Mouse (Mus musculus): ENCODE results near the gene Klhl31. TPM values are rescaled to one million over a fixed set of nuclear protein-coding genes. Genes with fewer than 3 reads are reported as not detected.

The Klhl31 gene
- polyA plus RNA-seq, 1 experiment from 2014 or later: 0.10 TPM

DNA sequence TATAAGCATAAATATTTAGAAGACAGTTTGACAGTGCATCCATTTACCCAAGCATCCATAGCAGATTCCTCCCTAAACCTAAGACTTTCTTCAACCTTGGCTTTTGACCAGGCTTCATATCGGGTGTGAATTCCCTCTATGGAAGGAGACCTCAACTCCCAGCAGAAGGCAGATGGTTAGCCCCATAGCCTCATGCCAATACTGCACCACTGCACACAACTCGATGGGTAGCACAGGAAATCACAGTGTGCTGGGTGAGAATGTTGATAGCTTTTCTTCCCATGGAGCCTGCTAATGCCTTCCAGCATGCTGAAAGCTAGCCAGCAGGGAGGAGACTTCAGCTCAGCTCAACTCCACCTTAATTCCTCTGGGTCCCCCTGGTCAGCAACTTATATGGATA lies 8.9 kb downstream of the Klhl31 start:
- H3K9me3 ChIP-seq (ENCODE audit: control insufficient read depth, low read length): no peaks in the 10 kb centered on the region
- no peak overlapping the region for H3K9ac ChIP-seq (ENCODE audit: low read depth, low read length)
- H3K4me3 ChIP-seq (ENCODE audit: low read length): no peak overlapping the region
- no peaks in the 10 kb centered on the region for H3K4me1 ChIP-seq (ENCODE audit: control insufficient read depth, insufficient read depth, low read length)
- WGBS: 50% methylated on average over 2 of the region's 2 CpGs
- no peaks in the 10 kb centered on the region for H3K36me3 ChIP-seq (ENCODE audit: control insufficient read depth, insufficient read depth, low read length)
- no peak overlapping the region for H3K4me2 ChIP-seq (ENCODE audit: low read depth, low read length)
- ATAC-seq: no peak
- no peaks in the 10 kb centered on the region for H3K27me3 ChIP-seq (replicated peaks; ENCODE audit: control insufficient read depth, insufficient read depth, low read length)
- no peak overlapping the region for H3K27ac ChIP-seq (ENCODE audit: low read length)

DNA sequence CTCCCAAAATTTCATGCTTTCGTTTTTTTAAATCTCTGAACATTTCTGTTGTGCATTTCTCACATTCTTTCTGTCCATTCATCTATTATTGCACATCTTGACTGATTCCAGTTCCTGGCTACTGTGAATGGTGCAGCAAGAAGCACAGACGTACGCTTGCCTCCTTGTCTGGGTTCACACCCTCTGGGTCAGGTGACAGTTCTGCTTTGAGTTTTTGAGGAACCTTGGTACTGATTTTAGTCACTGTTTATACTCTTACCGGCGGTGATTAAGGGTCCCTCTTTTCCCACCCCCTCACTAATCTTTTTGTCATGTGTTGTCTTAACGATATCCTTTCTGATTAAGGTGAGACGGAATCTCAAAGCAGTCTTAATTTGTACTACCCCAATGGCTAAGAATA lies 15.5 kb downstream of the Klhl31 start:
- Histone ChIP-seq H3K4me2 (ENCODE audit: low read depth, low read length) (no peak overlapping the region), H3K4me3 (ENCODE audit: low read length) (no peak overlapping the region), H3K36me3 (ENCODE audit: control insufficient read depth, insufficient read depth, low read length) (no peaks in the 10 kb centered on the region), H3K9me3 (ENCODE audit: control insufficient read depth, low read length) (no peaks in the 10 kb centered on the region), H3K4me1 (ENCODE audit: control insufficient read depth, insufficient read depth, low read length) (peaks cover 4% of the 10 kb centered on the region; the same call in 1 of the 2 replicates), H3K27me3 (replicated peaks; ENCODE audit: control insufficient read depth, insufficient read depth, low read length) (no peaks in the 10 kb centered on the region), H3K27ac (ENCODE audit: low read length) (no peak overlapping the region), H3K9ac (ENCODE audit: low read depth, low read length) (no peak overlapping the region)
- ATAC-seq: no peak
- WGBS: 58% methylated on average over 7 of the region's 7 CpGs

DNA sequence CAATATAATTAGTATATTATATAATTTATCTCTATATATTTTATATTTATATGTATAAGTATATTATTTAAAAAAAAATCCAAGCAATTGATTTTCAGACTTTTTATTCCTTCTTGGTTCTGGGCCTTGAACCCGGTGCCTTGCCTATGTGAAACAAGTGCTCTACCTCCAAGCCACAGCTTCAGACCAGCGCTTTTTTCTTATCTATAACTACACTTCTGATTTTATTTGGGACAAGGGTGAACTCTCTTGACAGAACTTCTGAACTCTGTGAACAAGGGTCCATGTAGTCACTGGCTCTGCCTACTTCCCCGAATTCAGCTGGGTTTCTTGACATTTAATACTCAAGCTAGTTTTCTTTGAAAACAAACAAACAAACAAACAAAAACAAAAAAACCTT lies 17.6 kb downstream of the Klhl31 start:
- 78% methylated on average over 3 of the region's 3 CpGs for WGBS
- H3K4me1 ChIP-seq (ENCODE audit: control insufficient read depth, insufficient read depth, low read length): peaks cover 4% of the 10 kb centered on the region; the same call in 1 of the 2 replicates
- no peak for ATAC-seq
- H3K4me3 ChIP-seq (ENCODE audit: low read length): no peak overlapping the region
- no peaks in the 10 kb centered on the region for H3K9me3 ChIP-seq (ENCODE audit: control insufficient read depth, low read length)
- no peak overlapping the region for H3K9ac ChIP-seq (ENCODE audit: low read depth, low read length)
- H3K4me2 ChIP-seq (ENCODE audit: low read depth, low read length): no peak overlapping the region
- H3K36me3 ChIP-seq (ENCODE audit: control insufficient read depth, insufficient read depth, low read length): no peaks in the 10 kb centered on the region
- no peak overlapping the region for H3K27ac ChIP-seq (ENCODE audit: low read length)
- H3K27me3 ChIP-seq (replicated peaks; ENCODE audit: control insufficient read depth, insufficient read depth, low read length): no peaks in the 10 kb centered on the region

DNA sequence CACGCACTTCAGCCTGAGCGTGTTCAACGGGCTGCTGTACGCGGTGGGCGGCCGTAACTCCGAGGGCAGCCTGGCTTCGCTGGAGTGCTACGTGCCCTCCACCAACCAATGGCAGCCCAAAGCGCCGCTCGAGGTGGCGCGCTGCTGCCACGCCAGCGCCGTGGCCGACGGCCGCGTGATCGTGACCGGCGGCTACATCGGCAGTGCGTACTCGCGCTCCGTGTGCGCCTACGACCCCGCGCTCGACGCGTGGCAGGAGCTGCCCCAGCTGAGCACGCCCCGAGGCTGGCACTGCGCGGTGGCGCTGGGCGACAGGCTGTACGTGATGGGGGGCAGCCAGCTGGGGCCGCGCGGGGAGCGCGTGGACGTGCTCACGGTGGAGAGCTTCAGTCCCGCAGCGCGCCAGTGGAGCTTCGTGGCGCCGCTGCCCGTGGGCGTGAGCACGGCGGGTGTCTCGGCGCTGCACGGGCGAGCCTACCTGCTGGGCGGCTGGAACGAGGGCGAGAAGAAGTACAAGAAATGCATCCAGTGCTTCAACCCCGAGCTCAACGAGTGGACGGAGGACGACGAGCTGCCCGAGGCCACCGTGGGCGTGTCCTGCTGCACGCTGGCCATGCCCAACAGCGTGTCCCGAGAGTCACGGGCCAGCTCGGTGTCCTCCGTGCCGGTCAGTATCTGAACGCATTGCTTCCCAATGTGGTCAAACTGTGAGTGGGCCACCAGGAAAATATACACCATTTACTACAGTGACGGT lies 19.1 kb downstream of the Klhl31 start:
- ATAC-seq: peak; percentile 86
- H3K9me3 ChIP-seq (ENCODE audit: control insufficient read depth, low read length): no peaks in the 10 kb centered on the region
- peak overlapping the region; percentile 100 for H3K4me2 ChIP-seq (ENCODE audit: low read depth, low read length)
- H3K36me3 ChIP-seq (ENCODE audit: control insufficient read depth, insufficient read depth, low read length): no peaks in the 10 kb centered on the region
- H3K4me1 ChIP-seq (ENCODE audit: control insufficient read depth, insufficient read depth, low read length): peaks cover 4% of the 10 kb centered on the region; the same call in 1 of the 2 replicates
- WGBS: under 1% methylated on average over 85 of the region's 85 CpGs
- no peak overlapping the region for H3K27ac ChIP-seq (ENCODE audit: low read length)
- H3K9ac ChIP-seq (ENCODE audit: low read depth, low read length): peak overlapping the region; percentile 68
- H3K4me3 ChIP-seq (ENCODE audit: low read length): peak overlapping the region; percentile 67
- no peaks in the 10 kb centered on the region for H3K27me3 ChIP-seq (replicated peaks; ENCODE audit: control insufficient read depth, insufficient read depth, low read length)

DNA sequence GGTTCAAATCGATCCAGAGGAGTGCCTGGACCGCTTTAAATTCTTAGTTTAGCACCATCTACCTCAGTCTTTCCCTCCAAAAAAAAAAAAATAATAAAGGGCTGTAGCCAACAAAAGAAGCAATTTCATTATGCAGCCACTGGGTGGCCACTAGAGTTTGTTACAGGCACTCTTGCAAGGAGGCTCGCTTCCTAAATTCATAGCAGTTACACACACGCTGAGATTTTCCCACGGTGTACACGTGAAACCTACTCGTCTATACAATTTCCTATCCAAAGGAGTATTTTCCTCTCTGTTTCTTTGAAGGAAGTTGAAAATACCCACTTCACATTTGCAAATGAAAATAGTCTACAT lies 19.6 kb downstream of the Klhl31 start:
- Histone ChIP-seq H3K27ac (ENCODE audit: low read length) (no peak overlapping the region), H3K4me1 (ENCODE audit: control insufficient read depth, insufficient read depth, low read length) (peaks cover 4% of the 10 kb centered on the region; the same call in 1 of the 2 replicates), H3K4me2 (ENCODE audit: low read depth, low read length) (peak overlapping the region; percentile 100), H3K36me3 (ENCODE audit: control insufficient read depth, insufficient read depth, low read length) (no peaks in the 10 kb centered on the region), H3K4me3 (ENCODE audit: low read length) (peak overlapping the region; percentile 67), H3K27me3 (replicated peaks; ENCODE audit: control insufficient read depth, insufficient read depth, low read length) (no peaks in the 10 kb centered on the region), H3K9ac (ENCODE audit: low read depth, low read length) (peak overlapping the region; percentile 68), H3K9me3 (ENCODE audit: control insufficient read depth, low read length) (no peaks in the 10 kb centered on the region)
- ATAC-seq: peak; percentile 58
- under 1% methylated on average over 7 of the region's 7 CpGs for WGBS

DNA sequence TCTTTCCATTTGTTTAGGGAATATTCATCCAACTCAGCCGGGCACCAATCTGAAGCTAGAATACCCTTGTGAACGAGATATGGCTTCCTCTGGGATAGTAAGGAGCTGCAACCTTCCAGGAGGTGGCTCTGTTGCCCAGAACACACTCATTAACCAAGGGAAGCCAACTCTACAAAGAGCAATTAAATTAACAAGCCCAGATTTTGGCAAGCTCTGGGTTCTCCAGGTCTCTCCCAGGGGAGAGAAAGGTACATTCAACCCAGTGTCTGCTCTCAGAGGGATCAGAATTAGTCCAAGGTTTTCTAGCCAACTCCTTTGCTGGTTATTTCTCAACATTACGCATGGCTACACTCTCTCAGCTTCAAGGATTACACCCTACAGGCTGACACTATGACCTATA lies 26.6 kb downstream of the Klhl31 start:
- Histone ChIP-seq H3K36me3 (ENCODE audit: control insufficient read depth, insufficient read depth, low read length) (no peaks in the 10 kb centered on the region), H3K4me1 (ENCODE audit: control insufficient read depth, insufficient read depth, low read length) (no peaks in the 10 kb centered on the region), H3K27me3 (replicated peaks; ENCODE audit: control insufficient read depth, insufficient read depth, low read length) (no peaks in the 10 kb centered on the region), H3K4me2 (ENCODE audit: low read depth, low read length) (no peak overlapping the region), H3K9ac (ENCODE audit: low read depth, low read length) (no peak overlapping the region), H3K27ac (ENCODE audit: low read length) (no peak overlapping the region), H3K9me3 (ENCODE audit: control insufficient read depth, low read length) (no peaks in the 10 kb centered on the region), H3K4me3 (ENCODE audit: low read length) (no peak overlapping the region)
- 65% methylated on average over 3 of the region's 3 CpGs for WGBS
- ATAC-seq: no peak

DNA sequence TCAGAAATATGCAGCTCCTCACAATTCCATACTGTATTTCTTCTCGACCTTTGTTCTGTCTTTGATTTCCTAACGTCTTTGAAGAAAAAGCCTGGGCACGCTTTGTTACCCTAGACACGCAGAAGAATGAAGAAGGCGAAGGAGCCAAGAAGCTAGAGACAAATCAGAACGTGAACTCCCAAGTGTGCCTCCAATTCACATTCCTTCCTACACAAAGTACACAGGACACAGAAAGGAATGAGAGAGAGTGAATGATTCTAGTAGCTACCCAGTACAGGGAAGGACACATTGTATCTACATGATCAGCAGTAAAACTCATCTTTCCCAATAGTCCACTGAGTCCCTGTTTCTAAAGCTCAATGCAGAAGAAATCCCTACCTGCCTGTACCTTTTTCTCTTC lies 33.8 kb downstream of the Klhl31 start:
- no peaks in the 10 kb centered on the region for H3K27me3 ChIP-seq (replicated peaks; ENCODE audit: control insufficient read depth, insufficient read depth, low read length)
- H3K27ac ChIP-seq (ENCODE audit: low read length): no peak overlapping the region
- no peak overlapping the region for H3K9ac ChIP-seq (ENCODE audit: low read depth, low read length)
- no peaks in the 10 kb centered on the region for H3K4me1 ChIP-seq (ENCODE audit: control insufficient read depth, insufficient read depth, low read length)
- H3K36me3 ChIP-seq (ENCODE audit: control insufficient read depth, insufficient read depth, low read length): no peaks in the 10 kb centered on the region
- peaks cover 4% of the 10 kb centered on the region; the same call in 1 of the 2 replicates for H3K9me3 ChIP-seq (ENCODE audit: control insufficient read depth, low read length)
- 86% methylated on average over 6 of the region's 6 CpGs for WGBS
- ATAC-seq: no peak
- no peak overlapping the region for H3K4me2 ChIP-seq (ENCODE audit: low read depth, low read length)
- no peak overlapping the region for H3K4me3 ChIP-seq (ENCODE audit: low read length)

DNA sequence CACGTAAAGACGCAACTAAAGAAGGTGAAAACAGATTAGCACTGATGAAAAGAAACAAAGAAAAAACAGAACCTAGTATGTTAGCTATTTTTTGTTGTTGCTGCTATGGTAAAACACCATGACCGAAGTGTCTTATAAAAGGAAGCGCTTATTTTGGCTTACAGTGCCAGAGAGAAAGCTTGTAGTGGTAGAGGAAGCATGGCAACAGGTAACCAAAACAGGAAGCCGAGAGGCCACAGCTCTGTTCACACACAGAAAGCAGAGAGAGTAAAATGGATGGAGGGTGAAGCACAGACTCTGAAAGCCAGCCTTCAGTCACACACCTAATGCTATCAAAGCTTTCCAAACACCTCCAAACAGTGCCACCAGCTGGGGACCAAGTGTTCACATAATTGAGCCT lies 34.7 kb downstream of the Klhl31 start:
- no peaks in the 10 kb centered on the region for H3K27me3 ChIP-seq (replicated peaks; ENCODE audit: control insufficient read depth, insufficient read depth, low read length)
- H3K4me1 ChIP-seq (ENCODE audit: control insufficient read depth, insufficient read depth, low read length): no peaks in the 10 kb centered on the region
- no peaks in the 10 kb centered on the region for H3K36me3 ChIP-seq (ENCODE audit: control insufficient read depth, insufficient read depth, low read length)
- no peak overlapping the region for H3K9ac ChIP-seq (ENCODE audit: low read depth, low read length)
- no peak for ATAC-seq
- H3K9me3 ChIP-seq (ENCODE audit: control insufficient read depth, low read length): peaks cover 4% of the 10 kb centered on the region; the same call in 1 of the 2 replicates
- H3K4me3 ChIP-seq (ENCODE audit: low read length): no peak overlapping the region
- H3K27ac ChIP-seq (ENCODE audit: low read length): no peak overlapping the region
- no peak overlapping the region for H3K4me2 ChIP-seq (ENCODE audit: low read depth, low read length)
- 88% methylated on average over 5 of the region's 5 CpGs for WGBS

DNA sequence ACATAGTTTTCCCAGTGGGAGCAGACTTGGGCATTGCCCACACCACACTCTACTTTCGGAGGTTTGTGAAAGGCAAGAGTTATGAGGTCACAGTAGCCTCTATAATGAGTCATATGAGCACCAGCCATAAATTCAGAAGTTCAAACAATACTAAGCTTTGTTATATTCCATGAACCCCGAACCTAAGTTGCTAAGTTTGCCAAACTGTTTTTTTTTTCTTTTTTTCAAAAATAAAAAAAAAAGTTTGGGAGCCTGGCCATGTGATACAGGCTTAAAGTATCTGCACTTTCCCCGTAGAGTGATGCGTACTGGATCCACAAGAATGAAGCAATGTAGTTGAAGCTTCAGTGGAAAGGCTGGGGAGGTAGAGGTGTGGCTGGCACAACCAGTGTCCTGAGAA lies 36.9 kb downstream of the Klhl31 start:
- H3K9me3 ChIP-seq (ENCODE audit: control insufficient read depth, low read length): peaks cover 4% of the 10 kb centered on the region; the same call in 1 of the 2 replicates
- H3K4me1 ChIP-seq (ENCODE audit: control insufficient read depth, insufficient read depth, low read length): no peaks in the 10 kb centered on the region
- H3K4me3 ChIP-seq (ENCODE audit: low read length): no peak overlapping the region
- no peak overlapping the region for H3K9ac ChIP-seq (ENCODE audit: low read depth, low read length)
- no peaks in the 10 kb centered on the region for H3K36me3 ChIP-seq (ENCODE audit: control insufficient read depth, insufficient read depth, low read length)
- 77% methylated on average over 4 of the region's 4 CpGs for WGBS
- ATAC-seq: no peak
- H3K27ac ChIP-seq (ENCODE audit: low read length): no peak overlapping the region
- H3K27me3 ChIP-seq (replicated peaks; ENCODE audit: control insufficient read depth, insufficient read depth, low read length): no peaks in the 10 kb centered on the region
- H3K4me2 ChIP-seq (ENCODE audit: low read depth, low read length): no peak overlapping the region

DNA sequence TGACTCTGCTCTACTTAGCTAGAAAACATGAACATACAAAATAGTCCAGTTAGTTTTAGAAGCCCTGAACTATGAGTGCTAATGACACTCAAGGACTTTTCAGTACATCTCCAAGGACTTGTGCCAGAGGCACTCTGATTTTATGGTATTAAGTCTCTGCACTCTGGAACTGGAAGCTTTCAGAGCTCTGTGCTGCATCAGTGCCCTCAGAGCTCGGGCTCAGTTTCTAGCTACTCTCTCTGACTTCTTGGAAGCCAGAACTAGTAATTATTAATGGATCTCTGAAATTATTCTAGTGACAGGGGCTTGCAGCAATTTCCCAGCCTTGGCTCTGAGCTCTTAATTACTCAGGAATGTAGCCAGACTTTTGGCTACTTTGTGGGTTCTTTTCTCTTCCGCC lies 37.7 kb downstream of the Klhl31 start:
- Histone ChIP-seq H3K27ac (ENCODE audit: low read length) (no peak overlapping the region), H3K4me1 (ENCODE audit: control insufficient read depth, insufficient read depth, low read length) (no peaks in the 10 kb centered on the region), H3K4me2 (ENCODE audit: low read depth, low read length) (no peak overlapping the region), H3K9ac (ENCODE audit: low read depth, low read length) (no peak overlapping the region), H3K4me3 (ENCODE audit: low read length) (no peak overlapping the region), H3K36me3 (ENCODE audit: control insufficient read depth, insufficient read depth, low read length) (no peaks in the 10 kb centered on the region), H3K9me3 (ENCODE audit: control insufficient read depth, low read length) (peaks cover 4% of the 10 kb centered on the region; the same call in 1 of the 2 replicates), H3K27me3 (replicated peaks; ENCODE audit: control insufficient read depth, insufficient read depth, low read length) (no peaks in the 10 kb centered on the region)
- no peak for ATAC-seq
- WGBS: 78% methylated on average over 2 of the region's 2 CpGs

Measured in intestine, embryonic 16.5 days (tissue).